Mouse (Mus musculus) cerebellum, postnatal 10 days (tissue): ENCODE measurements around the gene Gm3248.
"Not testable (repeated sequence)": the region's sequence is repeated elsewhere in the genome, so short reads cannot be mapped to it uniquely, and the experiment has no call there.

Experiments used
- DNase-seq, 2 experiments: peaks; one replicate each; pipeline ENCODE4 v3.0.0; 2021; ENCODE audit warnings: mixed read lengths in 2 of 2

Gm3248 gene

GRCm38 (mm10) chr14:5961635-5962034 is at the start of gene Gm3248:
TSS of gene Gm3248 (minus strand) at chr14:5961745.
- peak; percentile 56 to 64 for DNase-seq

- peak; percentile 2 to 6 for DNase-seq
Measured at GRCm38 (mm10) chr14:5987136-5987535, 25.6 kb upstream of the Gm3248 start.

DNA sequence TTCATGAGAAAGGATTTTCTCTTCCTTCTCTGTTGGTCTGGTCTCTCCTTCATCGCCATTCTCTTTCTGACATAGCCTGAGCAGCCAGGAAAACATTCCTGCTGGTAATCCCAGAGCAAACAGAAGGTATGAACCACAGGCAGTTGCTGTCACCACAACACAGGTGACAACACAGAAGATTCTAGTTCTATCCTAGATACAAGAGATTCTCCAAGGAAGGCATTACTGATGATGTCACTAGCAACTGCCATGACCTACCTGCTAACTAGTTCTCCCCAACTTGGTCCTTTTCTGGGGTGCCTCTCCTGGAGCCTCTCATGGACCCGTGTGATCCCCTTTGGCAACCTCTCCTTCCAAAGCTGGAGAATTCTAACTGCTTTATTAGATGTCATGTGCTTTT is 17.5 kb upstream of the Gm3248 start, which contains the start of gene Gm3453:
Gm3453 (minus strand) TSS at position 101 of the 400 bp plus-strand sequence.
- DNase-seq = not testable (repeated sequence)

DNA sequence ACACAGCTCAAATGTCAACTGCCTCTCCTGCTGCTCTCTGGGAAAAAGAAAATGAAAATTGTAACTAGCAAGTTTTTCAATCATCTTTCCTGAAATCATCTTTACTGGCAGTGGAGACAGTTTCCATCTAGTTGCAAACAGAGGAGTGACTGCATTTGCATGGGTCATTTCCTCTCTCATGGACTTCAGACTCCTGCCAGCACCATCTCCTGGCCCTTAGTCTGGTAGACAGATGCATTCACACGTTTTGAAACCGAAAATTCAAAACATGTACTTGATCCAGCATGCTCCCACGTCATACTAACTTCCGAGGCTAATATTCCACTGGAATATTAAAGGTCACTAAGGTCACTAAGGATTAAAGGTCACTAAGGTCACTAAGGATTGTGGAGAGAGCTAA is 896 bp upstream of the Gm3248 start:
- DNase-seq = not testable (repeated sequence)

DNA sequence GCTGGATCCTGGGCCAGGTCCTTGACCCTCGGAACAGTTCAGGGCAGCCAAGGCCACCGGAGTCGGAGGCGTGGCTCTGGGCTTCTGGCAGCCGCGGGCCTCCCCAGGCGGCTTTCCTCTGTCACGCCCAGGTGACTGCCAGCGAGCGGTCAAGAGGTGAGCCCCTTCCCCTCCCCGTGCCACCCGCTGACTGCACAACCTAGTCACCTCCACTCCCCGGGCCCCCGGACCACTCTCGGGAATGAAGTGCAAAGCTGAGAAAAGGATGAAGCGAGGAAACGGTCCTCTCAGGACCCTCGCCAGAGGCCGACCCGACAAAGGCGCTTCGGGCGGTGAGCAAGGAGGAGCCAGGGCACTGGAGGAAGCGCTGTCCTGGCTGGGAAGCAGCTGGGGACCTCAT is 443 bp downstream of the Gm3248 start:
- peak; percentile 26 to 42 for DNase-seq

- peak; percentile 39 to 43 for DNase-seq
Measured at GRCm38 (mm10) chr14:5960479-5960878, 1.1 kb downstream of the Gm3248 start.

DNA sequence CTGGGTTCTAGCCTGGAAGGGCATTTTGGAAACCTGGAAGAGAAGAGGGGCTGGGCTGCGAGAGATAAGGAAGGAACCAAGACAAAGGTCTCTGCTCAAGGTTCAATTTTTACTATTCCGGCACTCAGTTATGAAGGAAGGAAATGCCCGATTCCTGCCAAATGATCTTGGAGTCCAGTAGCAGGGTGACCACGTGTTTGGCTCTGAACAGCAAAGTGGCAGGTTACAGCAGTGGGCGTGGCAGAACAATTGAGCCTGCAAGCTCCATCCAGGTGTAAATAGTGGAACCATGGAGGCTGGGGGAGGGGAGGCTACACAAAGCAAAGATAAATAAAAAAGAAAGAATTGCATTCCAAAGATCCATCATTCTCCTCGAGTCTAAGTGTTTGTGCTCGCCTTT is 38.3 kb downstream of the Gm3248 start:
- not testable (repeated sequence) for DNase-seq

DNA sequence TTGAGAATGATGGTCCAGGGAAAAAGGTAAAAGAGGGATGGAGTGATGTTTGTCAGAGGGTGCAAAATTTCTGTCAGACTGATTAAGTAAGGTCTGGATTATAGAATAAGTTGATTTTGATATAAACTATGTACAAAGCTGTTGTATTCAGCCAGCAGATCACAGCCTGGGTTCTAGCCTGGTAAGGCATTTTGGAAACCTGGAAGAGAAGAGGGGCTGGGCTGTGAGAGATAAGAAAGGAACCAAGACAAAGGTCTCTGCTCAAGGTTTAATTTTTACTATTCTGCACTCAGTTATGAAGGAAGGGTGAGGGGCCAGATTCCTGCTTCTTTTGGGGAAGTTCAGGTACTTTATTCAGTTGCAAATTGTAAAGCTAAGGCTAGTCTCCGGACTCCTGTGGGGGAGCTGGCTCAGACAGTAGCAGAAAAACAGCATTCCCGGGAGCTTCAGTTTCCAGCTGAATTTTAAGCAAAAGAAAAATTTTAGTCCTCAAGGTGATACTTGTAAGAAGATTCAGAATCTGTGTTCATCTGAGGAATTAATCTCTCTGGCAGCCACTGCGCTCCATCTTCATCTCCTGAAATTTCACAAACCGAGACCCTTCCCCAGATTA is 43.1 kb downstream of the Gm3248 start:
- peak in 1 of 2 experiments; percentile 1 for DNase-seq

DNA sequence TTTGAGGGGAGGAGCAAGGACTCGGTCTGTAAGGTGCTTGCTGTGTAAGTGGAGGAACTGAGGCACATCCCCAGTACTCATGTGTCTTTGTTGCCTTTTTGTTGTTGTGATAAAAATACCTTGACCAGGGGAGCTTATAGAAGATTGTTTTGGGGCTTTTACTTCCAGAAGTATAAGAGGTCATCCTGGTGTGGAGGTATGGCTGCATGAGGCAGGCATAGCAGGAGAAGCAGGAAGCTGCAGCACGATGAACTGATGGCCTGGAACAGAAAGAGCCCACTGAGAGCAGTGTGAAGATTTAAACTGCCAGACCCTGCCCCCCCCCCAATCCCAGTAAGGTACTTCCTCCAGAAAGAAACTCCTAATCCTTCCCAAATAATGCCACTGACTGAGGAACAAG is 47.8 kb downstream of the Gm3248 start:
- peak in 1 of 2 experiments; percentile 0 for DNase-seq
